Mouse (Mus musculus) ES-E14 (cell line): Measurements from ENCODE around the gene Tmppe.

ENCODE experiments used
- CHD2 ChIP-seq: IDR thresholded peaks from 2 replicates; pipeline ENCODE4 v1.6.1; 2014; ENCODE audit warnings: mild to moderate bottlenecking, low read depth, low read length, inconsistent platforms
- MAFK ChIP-seq: IDR thresholded peaks from 2 replicates; pipeline ENCODE4 v1.6.1; 2014; ENCODE audit warnings: mild to moderate bottlenecking, low read depth, low read length, inconsistent platforms; ENCODE audit not compliant: insufficient read depth
- ZNF384 ChIP-seq: IDR thresholded peaks from 2 replicates; pipeline ENCODE4 v1.6.1; 2012; ENCODE audit warnings: low read depth, low read length, inconsistent platforms

DNA sequence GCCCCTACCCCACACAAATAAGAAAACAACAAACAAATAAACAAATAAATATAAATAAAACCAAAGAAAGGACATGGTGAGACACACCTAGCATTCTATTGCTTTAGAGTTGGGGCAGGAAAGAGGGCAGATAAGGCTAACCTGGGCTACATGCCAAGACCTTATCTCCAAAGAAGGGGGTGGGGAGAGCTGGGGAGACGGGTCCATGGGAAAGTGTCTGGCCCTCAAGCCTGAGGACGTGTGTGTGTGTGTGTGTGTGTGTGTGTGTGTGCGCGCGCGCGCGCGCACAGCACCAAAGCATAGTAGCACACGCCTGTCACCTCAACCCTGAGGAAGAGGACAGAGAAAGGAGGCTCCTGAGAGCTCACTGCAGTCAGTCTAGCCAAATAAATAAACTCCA is 23.7 kb upstream of the Tmppe start:
- no peak for TF ChIP-seq ZNF384
- TF ChIP-seq MAFK = no peak
- TF ChIP-seq CHD2 = no peak
